Mouse (Mus musculus): ENCODE results near the gene Ipcef1.
"Not testable (repeated sequence)": the region's sequence is repeated elsewhere in the genome, so short reads cannot be mapped to it uniquely, and the experiment has no call there.

The Ipcef1 gene

DNA sequence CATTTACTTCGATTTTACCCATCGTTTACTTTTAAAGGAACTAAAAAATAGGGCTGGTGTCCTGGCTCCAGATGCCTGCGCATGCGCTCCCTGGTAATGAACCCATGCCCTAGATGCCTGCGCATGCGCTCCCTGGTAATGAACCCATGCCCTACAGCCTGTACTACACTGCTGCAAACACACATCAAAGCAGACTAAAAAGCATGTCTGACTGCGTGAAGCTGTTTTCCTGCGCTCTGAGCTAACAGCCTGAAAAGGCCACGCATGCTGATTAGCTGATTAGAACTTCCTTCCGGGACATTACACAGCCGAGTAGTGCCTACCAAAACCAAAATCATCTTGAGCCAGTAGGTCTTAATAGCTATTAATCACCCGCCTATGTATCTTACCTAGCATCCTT, 16.7 kb downstream of the Ipcef1 start:
- no peak for DNase-seq (ENCODE audit: low spot score)

DNA sequence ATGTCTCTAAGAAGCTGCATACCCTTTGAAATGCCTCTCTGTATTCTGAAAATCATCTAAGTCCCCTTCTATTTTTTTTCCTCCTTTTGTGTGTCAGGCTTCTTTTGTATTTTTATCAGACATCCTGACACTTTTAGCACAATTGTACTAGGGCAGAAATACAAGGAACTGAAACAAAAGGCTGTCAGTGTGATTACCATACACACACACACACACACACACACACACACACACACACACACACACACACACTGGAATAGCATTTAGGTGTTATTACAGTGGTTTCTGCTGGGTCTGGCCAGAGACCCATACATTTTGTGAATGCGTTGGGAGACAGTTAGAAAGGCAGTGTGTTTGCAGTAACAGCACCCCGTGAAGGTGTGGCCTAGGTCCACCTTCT, 18.8 kb downstream of the Ipcef1 start:
- DNase-seq (ENCODE audit: low spot score), result no peak

DNA sequence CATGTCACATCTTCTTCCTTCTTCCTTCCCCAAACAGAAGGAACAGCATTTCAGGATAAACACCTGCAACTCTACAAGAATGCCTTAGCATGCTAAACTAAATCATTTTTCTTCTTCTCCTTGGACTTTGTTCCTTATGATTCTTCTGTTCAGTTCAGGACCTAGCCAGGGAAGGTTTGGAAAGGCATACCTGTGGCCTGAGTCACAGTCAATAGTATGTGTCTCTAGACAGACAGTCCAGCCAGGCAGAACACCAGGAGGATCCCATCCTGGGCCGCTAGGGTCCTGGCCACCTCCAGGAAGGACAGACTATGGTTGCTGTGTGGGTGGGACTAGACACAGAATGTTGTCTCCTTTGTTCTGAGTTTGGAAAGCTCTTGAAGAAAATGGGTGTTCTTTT, 27.2 kb downstream of the Ipcef1 start:
- DNase-seq (ENCODE audit: low spot score), result no peak

DNA sequence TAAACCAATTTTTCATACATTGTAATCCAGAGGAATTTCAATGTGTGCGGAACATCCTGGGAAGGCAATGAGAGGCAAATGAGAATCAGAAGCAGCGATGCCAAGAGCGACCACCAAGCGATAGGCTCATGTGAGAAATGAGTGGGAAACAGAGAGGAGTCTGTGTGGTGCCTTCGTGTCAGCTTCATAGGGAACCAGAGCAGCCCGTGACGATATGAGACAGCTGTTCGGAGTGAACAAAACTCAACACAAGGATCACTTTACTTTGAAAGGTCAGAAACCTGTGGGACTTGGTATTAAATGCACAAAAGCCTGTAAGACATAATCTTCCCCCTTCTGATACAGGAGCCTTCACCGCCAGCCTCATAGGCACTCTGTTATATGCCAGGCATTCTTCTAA, 31.7 kb downstream of the Ipcef1 start:
- no peak for DNase-seq (ENCODE audit: low spot score)

DNA sequence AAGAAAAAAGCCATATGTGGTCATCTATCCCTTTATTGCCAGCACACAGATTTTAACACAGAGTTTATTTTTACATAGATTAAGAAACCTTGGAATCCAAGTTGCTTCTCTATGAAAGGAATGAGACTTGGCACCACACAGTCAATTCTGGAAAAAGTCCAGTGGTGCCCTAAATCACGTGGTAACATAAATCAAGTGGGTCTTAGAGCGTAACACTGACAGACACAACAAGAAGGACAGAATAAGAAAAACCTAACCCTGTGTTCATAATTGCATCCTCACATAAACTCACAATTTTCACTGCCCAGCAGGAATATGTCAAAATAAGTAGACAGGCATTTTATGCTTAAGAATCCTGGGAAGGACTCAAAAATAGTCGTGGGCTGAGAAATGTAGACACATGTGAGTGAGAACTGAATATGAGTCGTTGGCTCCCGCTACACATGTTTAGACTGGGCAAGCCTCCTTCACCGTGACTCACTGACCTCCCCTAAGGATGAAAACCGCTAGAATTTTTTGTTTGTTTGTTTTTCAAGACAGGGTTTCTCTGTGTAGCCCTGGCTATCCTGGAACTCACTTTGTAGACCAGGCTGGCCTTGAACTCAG, 32.4 kb downstream of the Ipcef1 start:
- DNase-seq (ENCODE audit: low spot score), result no peak

DNA sequence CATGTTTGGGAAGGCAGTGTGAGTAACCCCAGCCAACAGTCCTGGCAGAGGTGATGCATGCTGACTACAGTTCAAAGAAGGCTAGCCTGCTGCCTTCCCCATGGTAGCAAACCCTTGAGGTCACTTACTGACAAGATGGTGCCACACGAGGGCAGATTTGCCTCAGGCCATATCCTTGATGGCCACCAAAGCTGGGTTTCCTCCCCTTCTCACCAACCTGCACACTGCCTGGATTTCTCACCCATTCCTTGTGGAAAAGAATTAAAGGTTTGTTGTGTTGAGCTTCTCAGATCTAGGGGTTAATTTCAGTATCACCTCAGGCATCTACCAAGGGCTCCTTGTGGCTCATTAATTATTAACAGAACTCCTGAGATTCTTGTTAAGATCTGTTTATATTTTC, 37.1 kb downstream of the Ipcef1 start:
- no peak for DNase-seq (ENCODE audit: low spot score)

DNA sequence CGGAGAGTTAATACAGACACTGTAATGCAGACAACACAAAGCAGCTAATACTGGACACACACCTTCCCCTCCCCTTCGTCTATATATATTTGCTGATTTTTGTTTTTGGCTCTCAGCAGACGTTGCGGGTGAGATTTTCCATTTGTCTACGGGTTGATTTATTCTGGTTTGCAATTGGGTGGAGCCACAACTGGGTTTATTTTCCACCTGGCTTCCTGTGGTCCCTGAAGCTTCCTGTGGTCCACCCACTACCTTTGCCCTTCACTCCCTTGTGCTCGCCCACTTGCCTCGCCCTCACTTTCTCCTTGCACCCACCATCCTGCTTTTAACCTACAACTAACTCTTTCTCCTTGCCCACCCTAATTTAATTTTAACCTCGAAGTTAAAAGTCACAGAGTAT, 41.7 kb downstream of the Ipcef1 start:
- no peak for DNase-seq (ENCODE audit: low spot score)

DNA sequence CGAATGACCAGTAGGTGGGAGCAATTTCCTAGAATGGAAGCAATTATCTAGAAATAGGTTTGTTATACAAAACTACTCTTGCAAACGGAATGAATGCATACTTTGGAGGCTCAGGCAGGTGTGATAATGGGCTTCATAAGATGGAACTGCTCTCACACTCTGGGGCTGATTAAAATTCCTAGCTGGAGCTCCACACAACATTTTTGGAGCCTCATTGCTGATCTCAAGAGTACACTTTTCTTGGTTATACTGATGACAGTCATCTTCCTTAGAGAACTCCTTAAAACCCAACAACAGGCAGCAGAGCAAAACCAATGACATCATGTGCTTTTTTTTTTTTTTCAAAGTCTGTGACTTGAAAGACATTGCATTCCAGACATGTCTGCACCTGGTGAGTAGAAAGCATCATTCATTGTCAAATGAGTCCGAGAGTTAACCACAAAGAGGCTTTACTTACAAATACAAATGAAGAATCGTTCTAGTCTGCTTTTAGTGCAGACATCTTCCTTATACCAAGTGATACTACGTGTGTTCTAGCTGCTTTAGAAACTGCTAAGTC, 47.2 kb downstream of the Ipcef1 start:
- DNase-seq (ENCODE audit: low spot score), result no peak

DNA sequence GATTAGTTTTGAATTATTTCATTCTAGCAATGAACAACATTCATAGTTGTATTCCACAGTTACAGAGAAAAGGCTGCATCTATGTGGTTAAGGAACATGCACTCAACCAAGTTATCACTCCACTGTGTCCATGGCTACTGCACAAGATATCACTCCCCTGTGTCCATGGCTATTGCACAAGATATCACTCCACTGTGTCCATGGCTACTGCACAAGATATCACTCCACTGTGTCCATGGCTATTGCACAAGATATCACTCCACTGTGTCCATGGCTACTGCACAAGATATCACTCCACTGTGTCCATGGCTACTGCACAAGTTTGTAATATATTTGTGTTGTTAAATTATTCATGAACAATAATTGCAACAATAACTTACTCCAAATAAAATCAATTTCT, 48.4 kb downstream of the Ipcef1 start:
- DNase-seq (ENCODE audit: low spot score), result not testable (repeated sequence)

DNA sequence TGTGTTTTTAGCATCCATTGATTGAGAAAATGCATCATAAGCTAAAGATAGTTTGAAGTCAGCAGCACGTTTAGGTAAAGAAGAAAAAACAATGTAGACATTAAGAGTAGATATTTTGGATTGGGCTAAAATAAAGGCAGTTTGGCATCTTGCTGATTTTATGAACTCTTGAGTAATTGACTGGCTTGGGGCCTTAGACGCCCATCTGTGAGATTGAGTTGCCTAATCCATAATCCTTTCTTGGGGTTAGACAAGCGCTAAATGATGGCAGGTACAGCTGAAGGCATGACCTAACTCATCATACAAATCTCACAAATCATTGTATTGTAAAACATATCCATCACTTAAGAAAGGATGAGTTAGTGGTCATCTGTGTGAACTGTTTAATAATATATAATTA, 52.9 kb downstream of the Ipcef1 start:
- no peak for DNase-seq (ENCODE audit: low spot score)

DNA sequence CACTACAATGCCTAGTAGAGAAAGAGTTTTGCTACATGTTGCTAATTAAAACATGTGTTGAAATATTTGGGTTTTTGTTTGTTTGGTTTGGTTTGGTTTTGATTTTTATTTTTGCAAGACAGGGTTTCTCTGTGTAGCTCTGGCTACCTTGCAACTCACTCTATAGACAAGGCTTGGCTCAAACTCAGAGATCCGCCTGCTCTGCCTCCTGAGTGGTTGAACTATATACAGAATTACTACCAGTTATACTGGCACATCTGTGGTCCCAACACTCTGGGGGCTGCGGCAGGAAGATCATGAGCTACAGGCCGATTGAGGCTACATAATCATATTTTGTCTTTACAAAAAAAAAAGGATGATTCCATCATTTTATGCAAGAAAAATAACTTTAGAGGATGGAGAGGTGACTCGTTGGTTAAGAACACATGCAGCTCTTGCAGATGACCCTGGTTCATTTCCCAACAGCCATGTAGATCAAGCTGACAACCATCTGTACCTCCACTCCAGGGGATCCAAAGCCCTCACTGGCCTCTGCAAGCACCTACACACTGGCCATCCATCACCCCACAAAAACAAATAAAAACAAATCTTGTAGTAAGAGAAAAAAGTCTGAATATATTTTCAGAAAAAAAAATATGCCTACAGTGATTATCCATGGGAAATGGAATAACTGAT, 53.6 kb downstream of the Ipcef1 start:
- DNase-seq (ENCODE audit: low spot score), result no peak

DNA sequence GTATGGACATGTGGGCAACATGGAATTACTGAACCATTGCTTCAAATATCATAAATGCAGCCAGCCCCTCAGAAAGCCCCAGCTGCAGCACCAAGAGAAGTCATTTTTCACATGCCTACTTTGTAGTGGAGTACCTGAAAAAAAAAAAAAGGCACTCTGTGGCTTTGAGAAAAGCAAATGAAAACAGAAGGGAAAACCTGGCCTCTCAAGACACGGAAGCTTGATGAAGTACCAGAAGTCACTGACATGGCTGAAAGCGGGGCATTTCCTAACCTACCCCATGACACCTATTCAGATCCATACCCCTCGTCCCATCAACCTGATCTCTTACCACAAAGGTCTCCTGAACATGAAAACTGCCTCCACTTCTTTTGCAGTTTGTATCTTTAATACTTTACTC, 55.4 kb downstream of the Ipcef1 start:
- no peak for DNase-seq (ENCODE audit: low spot score)

DNA sequence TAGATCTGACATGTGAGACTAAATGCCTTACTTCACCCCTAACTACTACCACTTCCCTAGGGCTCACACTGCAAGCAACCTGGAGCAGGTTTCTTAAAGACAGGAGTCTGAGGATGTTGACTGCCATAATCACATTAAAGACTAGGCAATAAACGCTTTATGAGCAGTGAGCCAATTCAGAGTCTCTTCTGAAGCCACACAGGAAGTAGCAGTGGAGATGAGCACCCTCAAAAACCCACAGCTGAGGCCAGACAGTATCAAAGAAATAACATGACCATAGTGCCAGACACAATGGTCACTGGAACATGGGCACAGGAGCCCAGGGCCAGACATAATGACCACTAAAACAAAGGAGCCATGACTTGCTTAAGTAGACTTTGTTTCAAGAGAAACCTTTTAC, 63.7 kb downstream of the Ipcef1 start:
- no peak for DNase-seq (ENCODE audit: low spot score)

DNA sequence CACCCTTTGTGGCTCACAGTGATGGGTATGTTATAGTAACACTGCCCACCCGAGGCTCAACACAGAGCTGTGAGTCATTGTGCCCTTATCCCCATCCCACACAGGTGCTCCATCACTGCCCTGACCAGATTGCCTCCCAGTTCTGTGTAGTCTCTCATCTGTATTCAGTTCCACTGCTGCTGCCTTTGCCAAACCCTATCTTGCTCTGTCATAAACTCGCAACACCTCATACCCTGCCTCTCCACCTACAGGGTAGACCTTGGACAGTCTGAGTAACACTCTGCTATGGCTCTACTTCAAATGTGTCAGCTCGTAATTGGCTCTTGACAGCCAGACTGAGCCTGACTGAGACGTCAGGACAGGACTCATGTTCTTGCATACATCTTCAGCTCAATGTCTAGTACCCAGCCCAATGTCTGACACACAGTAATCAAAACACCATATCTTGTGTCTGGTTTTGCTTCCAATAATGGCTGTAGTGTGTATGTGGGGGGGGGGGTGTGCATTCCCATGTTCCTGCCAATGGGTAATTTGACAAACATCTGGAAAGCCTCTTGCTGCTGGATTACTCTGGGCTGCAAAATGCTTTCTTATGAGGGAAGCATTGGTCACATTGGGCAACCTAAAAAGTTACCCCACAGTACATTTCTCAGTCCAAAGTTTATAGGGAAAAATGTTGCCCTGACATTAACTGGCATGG, 64.7 kb downstream of the Ipcef1 start:
- DNase-seq (ENCODE audit: low spot score), result no peak

DNA sequence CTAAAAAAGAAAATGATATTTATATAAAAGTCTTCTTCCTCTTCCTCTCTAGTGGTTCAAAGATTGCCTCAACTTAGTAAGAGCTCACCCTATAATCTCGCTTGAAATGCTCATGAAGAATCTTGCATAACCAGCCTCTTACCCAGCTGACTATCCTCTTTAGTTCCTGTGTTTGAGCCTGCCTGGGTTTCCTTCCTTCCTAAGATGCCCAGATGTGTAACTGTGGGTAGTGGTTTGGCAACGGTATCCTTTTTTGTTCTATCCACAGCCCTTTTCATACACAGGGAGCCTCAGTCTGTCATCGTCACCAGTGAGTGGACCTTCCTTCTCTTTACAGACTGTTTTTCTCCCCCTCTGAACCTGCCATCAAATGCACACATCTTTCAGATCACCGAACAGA, 66.0 kb downstream of the Ipcef1 start:
- DNase-seq (ENCODE audit: low spot score), result no peak

DNA sequence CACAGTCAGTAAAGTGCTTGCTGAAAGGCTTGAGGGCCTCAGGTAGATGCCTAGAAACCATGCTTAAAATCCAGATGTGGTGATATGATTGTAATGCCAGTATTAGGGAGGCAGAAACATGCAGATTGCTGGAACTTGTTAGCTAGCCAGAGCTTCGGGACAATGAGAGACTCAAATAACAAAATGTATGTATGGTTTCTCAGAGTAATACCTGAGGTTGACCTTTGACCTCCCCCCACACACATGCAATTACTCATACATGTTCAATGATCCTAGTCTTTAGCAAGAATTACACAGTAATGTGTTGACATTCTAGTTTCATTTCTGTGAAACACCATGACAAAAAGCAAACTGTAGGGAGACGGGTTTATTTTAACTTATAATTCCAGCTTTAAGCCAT, 68.8 kb downstream of the Ipcef1 start:
- no peak for DNase-seq (ENCODE audit: low spot score)

DNA sequence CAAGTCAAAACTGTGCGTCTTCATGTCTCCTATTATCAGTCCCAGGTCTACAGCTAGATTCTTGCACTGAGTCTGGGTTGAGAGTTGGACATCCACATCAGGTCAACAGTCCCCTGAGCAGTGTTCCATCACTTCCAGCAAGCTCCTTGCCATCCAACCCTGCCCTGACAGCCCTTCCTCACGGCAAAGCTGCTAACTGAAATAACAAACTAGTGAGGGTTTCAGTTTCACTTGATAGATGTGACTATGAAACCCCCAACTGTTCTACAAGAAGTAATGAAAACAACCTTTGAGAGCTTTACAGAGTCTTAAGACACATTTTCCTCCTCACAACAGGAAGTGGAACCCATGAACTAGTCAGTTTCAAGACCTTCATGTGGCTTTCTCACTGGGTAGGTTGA, 69.5 kb downstream of the Ipcef1 start:
- no peak for DNase-seq (ENCODE audit: low spot score)

DNA sequence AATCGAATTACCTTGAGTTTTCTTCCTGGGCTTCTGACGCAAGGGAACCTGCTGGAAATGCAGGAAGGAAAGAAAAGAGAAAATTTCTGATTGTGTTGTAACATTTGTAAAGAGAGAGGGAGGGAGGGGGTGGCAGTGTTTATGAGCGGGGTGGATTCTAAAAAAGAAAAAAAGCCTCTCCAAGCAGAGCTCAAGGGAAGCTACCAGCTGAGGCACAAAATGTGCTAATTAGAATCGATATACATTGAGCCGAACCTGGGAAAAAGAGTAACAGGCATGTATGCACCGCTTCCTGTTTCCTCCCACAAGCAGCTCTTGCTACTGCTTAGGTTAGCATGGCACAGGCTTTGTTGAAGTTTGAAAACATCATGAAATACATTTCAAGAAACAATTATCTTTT, 72.0 kb downstream of the Ipcef1 start:
- no peak for DNase-seq (ENCODE audit: low spot score)

DNA sequence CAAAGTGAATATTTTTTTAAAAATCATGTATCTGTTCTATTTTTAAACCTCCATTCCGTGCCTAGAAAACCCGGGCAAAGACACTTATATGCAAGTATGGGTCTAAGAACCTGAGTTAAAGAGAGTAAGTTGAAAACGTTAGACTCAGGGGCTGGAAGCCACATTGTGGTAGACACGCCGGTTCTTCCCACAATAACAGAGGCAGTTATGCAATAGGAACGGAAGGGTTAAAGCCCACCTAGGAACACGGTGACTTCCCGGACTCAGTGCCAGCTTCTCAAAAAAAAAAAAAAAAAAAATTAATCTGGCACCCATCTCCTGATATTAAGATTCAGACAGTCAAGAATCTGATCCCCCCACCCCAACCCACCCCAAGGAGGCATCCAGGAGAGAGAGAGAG, 72.5 kb downstream of the Ipcef1 start:
- no peak for DNase-seq (ENCODE audit: low spot score)

DNA sequence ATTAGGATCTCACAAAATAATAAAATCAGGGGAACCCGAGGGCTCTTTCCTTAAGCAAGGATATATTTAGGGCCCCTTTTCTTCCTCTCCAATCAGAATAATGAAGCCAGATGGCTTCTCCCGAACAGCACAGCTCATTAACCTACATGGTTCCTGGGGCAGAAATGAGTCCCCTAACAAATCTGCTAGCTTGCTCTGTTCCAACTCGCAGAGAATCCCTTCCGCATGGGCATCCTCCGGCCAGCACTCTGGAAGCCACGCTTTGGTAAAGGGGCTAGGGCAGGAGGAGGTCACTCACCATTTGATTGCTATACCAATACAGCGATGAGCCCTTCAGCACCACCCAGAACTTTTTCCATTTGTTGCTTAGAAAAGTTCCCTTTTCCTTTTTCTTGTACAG, 73.1 kb downstream of the Ipcef1 start:
- no peak for DNase-seq (ENCODE audit: low spot score)

DNA sequence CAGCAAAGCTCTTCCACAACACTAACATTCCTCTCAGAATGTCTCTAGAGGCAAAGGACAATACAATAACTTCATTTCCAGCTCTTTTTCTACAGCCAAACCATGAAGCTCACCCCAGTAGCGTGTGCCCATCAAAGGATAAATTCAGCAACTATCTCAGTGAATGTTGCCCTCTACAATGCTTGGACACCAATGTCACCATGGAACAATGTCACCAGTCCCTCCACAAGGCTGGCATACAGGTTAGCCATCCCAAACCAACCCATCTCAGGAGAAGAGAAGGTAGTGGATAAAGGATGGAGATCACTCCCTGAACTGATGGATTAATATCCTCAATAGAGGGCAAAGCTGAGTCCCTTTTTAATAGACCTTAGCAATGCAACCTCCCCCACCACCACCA, 73.5 kb downstream of the Ipcef1 start:
- no peak for DNase-seq (ENCODE audit: low spot score)

DNA sequence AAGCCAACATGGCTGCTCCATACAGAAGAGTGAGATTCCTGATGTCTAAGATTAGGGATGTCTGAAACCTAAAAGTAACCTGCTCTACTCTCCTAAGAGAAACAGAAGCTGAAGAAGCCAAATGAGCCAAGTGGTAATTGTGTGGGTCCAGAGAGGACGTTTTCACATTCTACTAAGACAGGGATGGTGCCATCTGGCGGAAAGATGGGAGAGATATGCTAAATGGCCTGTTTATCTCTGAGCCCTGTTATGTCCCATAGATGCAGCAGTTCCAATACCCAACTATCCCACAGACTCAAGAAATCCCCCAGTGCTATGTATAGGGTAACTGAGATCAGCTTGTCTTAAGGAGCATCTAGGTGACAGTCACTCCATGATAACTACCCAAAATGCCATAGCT, 74.4 kb downstream of the Ipcef1 start:
- no peak for DNase-seq (ENCODE audit: low spot score)

DNA sequence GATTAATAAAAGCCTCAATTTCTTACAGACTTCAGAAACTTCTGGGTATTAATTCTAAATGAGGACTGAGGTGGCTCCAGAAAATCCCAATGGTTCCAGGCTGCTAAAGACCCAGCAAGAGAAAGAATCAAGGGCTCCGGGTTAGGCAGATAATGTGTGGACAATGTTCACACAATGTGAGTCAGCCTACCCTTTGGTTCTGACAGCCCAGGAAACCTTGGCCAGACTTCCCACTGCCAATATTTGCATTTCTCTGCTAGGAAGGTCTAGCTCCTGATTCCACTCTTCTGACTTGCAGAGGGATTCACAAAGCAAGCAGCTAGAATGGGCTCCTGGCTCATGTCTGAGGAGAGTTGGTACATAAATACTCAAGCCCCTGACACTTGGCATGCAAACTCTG, 83.9 kb downstream of the Ipcef1 start:
- no peak for DNase-seq (ENCODE audit: low spot score)
